Mouse (Mus musculus): Measurements from ENCODE around the gene C2cd3.

GRCm38 (mm10) chr7:100499465-100499864 lies 127.4 kb downstream of the C2cd3 start:
- TF ChIP-seq POLR2A (IDR thresholded peaks at IDR 0.05; ENCODE audit: insufficient read length, low read depth) (no peak), MAX (IDR thresholded peaks at IDR 0.05; ENCODE audit: low read depth) (no peak), TCF3 (IDR thresholded peaks at IDR 0.05; ENCODE audit: insufficient read length, low read depth) (no peak), POLR2AphosphoS2 (IDR thresholded peaks at IDR 0.05; ENCODE audit: insufficient read length, low read depth) (no peak), REST (IDR thresholded peaks at IDR 0.05; ENCODE audit: insufficient read depth, insufficient read length) (no peak), USF1 (IDR thresholded peaks at IDR 0.05; ENCODE audit: low read depth) (no peak), TCF12 (IDR thresholded peaks at IDR 0.05; ENCODE audit: insufficient read depth, poor library complexity, severe bottlenecking) (no peak), E2F4 (IDR thresholded peaks at IDR 0.05; ENCODE audit: insufficient read depth) (no peak), MYOD1 (IDR thresholded peaks at IDR 0.05; ENCODE audit: control insufficient read depth in 1 of 3, insufficient read length in 2 of 3, low read depth in 2 of 3) (no peak), SRF (IDR thresholded peaks at IDR 0.05; ENCODE audit: control insufficient read depth, insufficient read length, low read depth) (no peak), MYOG (IDR thresholded peaks at IDR 0.05; ENCODE audit: control insufficient read depth in 1 of 3, insufficient read depth in 1 of 3, insufficient read length in 2 of 3, low read depth in 2 of 3) (no peak), CEBPB (IDR thresholded peaks at IDR 0.05; ENCODE audit: insufficient read depth, poor library complexity, severe bottlenecking) (no peak)
